Mouse (Mus musculus) right cerebral cortex, postnatal 14 days (tissue): ENCODE results near the gene Tchh.
"Not testable (repeated sequence)": the region's sequence is repeated elsewhere in the genome, so short reads cannot be mapped to it uniquely, and the experiment has no call there.

Source experiments
- DNase-seq: peaks from one replicate; pipeline ENCODE4 v3.0.0; 2022

Tchh gene

GRCm38 (mm10) chr3:93494774-93495173 lies 52.6 kb downstream of the Tchh start:
- not testable (repeated sequence) for DNase-seq

DNA sequence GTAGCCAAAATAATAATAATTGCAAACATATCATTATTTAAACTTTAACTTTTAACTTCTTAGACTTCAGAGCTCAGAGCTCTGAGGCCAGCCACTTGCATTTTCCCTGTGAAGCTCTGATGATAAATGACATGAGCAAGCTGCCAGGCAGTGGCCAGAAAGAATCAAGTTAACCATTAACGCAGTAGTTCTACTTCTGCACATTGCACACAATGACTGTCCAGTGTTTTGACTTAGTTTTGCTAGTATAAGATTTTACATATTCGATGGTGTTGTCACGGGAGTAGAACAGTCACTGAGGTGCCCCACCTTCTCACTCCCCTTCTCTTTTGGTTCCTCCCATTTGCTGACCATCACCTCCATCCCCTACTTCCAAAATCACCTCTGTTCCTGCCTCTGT lies 55.0 kb downstream of the Tchh start:
- DNase-seq: no peak
